Mouse (Mus musculus): ENCODE measurements at regions not wholly inside any gene's neighbourhood (a gene's known extent, or its start where the extent isn't known, plus 50 kb on each side); places are given as distances from the start of the nearest gene placed in this dataset.

DNA sequence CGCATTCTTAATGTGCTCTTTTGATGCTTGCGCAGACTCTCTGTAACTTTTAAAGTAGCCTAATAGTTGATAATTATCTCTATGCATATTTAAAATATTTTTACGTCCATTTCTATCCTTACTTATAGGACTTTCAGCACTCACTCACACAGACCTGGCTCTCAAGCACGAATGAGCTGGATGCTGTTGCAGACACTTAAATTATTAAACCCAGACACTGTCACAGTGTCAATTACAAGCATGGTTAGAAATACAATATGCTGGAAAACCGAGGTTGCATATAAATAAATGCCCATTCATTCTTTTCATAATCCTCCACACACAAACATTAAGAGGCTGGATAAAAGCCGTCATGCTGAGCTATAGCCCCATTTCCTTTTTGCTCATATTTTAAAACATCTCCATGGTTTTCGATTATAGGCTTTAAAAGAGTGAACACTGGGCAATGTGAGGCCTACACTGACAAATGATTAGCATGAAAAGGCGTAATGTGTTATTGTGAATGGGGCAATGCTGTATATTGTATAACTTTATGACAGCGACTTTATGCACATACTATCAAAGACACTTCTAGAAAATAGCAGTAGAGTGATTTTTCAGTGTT, 566.3 kb downstream of the Pdha2 start:
- no peak for DNase-seq (ENCODE audit: low spot score in 2 of 2)

DNA sequence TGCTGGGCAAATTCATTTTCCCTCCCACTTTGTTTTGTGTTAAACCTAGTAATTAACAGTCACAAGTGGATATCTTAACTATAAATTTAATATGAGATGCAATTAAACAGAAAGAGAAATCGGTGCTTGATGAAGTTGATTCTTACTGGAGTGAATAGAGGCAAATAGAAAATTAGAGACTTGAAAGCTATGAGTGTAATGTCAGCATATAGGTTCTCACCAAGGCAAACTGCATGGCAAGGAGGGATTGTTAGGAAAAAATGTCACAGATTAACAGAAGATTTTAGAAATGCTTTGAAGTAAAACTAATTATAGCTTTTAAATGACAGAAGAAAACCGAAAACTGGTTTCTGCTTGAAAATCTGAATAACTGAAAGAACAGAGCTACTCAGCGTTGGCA, 592.3 kb downstream of the Pdha2 start:
- DNase-seq (ENCODE audit: low spot score in 2 of 2), result no peak
